Mouse (Mus musculus) gastrocnemius, postnatal 25 days (tissue): ENCODE measurements around the gene Rxfp1. TPM values are rescaled to one million over a fixed set of nuclear protein-coding genes. Genes with fewer than 3 reads are reported as not detected.
"Not testable (repeated sequence)": the region's sequence is repeated elsewhere in the genome, so short reads cannot be mapped to it uniquely, and the experiment has no call there.

ENCODE experiments used
- DNase-seq: peaks from one replicate; pipeline ENCODE4 v3.0.0; 2022
- long read RNA-seq, 2 experiments: library from polyadenylated mRNA; stranded (forward); transcript quantifications; one replicate each; pipeline ENCODE4 v2.0.0; 2021
- total RNA-seq, 2 experiments: library from RNA; stranded (reverse); gene quantifications; 1 replicate in 1 of 2; 2 replicates in 1 of 2; pipeline ENCODE4 v1.2.3; 2021

The Rxfp1 gene
- total RNA-seq = not detected
- long read RNA-seq, experiment 1 = 0 reads
- long read RNA-seq, experiment 2 = 0 reads

DNA sequence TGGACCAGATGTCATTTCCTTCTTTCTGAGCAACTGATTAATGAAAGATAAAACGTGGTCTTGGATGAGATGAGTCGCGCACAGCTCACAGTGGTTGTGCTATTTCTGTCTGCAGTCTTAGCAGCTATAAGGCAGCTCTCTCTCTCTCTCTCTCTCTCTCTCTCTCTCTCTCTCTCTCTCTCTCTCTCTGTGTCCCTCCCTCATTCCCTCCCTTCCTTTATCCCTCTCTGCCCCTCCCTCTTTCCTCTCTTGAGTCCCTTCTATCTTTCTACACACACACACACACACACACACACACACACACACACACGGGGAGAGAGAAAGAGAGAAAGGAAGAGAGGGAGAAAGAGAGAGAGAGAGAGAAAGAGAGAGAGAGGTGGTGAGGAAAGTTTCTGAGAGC, at the start of gene Rxfp1:
Gene Rxfp1 (minus strand): TSS at position 101 of the 400 bp plus-strand sequence.
- DNase-seq = no peak

DNA sequence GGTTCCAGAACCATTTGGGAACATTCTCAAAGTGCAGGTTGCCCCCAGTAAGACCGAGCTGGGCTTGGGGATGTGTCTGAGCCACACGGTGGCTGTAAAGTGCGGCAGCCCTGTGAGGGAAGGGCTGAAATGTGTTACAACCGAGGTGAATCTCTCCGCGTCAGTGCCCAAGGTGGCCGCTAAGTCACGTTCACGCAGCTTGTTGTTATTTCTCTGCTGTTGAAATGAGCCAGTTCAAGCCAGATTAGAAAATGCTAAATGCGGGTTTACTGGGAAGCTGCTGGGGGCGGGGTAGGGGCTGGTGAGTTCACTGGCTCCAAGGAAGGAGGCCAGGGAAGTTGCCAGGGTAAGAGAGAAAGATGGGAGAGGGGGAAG, 46.7 kb upstream of the Rxfp1 start:
- DNase-seq = no peak

DNA sequence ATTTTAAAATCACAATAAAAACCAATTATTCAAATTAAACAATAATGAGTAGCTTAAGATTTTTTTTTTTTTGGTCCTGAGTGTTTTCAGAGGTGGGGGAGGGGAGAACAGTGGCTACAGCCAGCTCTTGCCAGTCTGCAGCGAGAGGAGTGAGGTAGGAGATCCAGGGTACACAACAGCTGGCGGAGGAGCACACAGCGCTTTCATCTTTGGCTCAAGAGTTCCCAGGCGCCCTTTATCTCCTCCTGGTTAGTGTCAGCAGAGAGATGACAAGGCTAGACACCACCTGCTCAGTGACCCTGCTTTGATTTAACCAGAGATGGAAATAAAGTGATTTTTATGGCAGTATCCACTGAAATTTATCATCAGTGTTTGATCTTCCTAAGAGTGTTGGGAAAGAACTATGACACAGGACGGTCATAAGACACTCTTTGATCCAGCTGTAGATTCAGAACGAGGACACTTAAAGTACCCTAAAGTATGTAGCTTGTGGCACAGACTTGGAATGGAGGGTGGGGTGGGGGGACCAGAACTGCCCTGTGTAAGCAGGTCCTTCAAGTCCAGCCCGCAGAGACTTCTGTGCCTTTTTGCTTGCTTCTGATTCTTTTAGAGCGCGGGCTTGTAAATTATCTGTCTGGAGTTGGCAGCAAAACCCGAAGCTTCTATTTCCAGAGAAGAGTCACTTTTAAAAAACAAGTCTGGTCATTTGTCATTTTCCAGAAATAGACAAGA, 46.1 kb upstream of the Rxfp1 start:
- DNase-seq = peak; percentile 22

DNA sequence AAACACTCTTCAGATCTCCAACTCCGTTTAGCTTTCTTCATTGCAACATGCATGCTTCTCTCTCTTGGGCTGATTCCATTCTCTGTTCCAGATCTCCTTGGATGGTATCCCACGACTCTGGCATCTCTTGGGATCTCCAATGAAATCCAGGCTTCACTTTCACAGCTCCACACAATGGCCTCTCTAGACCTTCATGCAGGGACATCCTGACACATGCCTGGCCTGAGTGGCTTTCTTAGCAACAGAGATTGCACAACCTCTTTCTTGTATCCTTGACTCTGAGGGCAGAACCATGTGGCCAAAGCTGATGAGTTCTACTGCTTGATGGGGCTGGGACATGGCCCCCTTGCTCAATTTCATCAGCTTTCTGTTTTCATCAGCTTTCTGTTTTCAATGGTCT, 35.0 kb upstream of the Rxfp1 start:
- DNase-seq = peak; percentile 34

DNA sequence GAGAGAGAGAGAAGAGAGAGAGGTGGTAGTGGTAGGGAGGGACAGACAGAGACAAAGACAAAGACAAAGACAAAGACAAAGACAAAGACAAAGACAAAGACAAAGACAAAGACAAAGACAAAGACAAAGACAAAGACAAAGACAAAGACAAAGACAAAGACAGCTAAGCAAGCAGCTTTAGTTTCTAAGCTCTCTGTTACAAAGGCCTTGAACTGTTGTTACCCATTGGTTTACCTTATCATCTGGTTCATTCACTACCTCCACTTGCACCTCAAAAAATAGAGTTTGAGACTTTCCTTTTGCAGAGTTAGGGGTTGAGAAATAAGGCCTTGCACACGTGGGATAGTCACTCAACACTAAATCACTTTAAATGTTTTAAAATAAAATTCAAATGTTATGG, 16.1 kb upstream of the Rxfp1 start:
- no peak for DNase-seq

DNA sequence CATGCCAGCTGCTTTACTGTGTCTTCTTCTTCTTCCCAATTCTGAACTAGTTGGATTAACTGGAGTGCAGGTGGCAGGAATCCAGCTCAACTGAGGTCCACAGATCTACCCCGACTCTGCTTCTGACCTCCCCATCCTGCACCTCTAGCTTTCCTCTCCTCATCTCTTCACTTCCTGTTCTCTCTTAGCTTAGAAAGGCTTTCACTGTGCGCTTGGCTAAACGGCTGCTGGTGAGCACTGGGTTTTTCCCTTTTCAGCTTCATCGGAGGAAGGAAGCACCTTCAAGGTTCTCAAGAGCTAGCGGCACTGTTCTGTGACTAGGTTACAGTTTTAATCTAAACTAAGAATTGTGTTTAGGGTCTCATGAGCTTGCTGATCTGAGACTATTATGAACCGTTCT, 8.9 kb upstream of the Rxfp1 start:
- DNase-seq = no peak

DNA sequence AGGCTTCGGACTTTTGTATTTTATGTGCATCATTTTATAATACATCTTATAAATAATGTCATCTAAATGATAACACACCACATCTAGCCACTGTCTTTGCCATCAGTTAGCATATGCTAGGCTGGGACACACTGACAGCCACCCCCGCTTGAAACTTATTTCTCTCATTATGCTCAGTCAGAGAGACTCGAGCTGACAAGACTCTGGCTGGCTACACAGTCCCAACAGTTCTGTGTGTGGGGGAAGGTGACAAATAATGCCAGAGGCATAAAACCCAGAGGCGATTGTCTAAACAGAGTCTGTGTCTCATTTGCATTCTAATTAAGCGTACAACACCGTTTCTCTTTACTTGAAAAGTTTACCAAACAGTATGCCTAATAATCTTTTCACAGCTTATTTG, 7.4 kb upstream of the Rxfp1 start:
- DNase-seq = no peak

DNA sequence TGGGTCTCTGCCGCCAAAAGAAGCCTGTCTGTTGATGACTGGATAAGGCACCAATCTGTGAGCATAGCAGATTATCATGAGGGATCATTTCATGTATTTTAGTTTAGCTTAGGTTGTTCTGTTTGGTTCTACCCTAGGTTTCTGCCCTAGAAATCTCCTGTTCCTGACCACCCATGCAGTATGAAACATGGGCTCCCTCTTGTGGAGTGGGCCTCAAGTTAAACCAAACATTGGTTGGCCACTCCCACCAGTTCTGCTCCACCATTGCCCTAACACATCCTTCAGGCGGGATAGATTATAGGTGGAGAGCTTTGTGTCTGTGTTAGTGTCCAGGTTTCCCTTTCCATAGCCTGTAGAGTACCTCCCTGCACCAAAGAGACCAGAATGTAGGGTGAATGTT, 6.7 kb upstream of the Rxfp1 start:
- no peak for DNase-seq

DNA sequence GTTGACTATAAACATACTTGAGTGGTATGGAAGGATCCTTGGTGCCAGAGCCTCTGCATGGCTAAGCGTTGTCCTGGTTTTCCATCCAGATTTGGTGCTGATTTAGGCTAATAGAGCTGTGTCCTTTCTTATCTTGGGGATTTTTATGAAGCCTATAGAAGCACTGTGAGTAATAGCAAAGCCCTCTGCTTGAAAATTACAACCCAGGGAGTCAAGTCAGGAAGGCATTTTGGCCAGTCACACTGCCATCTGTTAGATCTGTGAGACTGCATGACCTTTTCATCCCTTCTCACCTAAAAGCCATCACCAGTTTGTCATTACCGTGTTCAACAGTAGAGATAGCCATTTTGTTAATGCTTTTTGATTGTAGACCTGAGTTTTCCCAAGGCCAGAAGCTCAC, 2.7 kb upstream of the Rxfp1 start:
- DNase-seq = no peak

DNA sequence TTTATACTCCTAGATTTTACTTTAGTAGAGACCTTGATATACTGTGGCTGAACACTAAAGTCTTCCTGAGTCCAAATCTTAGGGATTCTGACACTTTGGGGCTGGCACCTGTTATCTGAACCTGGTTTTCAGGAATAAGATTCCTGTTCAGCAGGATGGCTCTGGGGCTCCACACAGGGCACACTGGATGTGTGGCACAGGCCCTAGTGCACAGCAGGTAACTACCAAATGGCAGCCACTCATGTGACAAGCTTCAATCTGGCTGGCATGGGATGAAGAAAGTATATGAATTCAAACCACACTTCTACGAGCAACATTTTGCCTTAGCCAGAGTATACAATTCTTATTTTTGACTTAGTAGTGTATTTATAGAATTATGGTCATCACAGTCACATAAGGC, 771 bp upstream of the Rxfp1 start:
- DNase-seq = no peak

DNA sequence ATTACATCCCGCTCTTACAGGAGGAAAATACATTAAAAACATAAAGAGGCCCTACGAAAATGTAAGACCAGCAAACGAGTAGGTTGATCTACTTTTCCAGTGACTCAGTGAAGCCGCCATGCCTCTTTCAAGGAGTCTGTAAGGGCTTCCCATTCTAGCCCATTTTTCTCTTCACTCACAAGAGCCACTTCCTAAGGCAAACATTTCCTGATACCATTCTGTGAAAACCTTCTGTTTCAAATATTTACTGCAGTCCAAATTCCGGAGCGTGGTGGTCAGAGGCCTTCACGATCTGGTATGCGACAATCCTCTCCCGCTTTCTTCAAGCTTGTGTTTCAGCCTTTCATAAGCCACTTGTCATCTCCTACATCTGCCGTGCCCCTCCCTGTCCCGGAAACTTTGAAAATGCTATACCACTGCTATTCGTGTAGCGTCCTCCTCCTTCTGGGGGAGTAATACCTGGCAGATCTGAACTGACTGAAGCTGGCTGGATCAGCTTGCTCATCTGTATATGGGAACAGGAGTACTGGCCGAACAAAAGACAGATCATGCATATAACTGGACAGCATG, 11.1 kb downstream of the Rxfp1 start:
- DNase-seq = no peak

DNA sequence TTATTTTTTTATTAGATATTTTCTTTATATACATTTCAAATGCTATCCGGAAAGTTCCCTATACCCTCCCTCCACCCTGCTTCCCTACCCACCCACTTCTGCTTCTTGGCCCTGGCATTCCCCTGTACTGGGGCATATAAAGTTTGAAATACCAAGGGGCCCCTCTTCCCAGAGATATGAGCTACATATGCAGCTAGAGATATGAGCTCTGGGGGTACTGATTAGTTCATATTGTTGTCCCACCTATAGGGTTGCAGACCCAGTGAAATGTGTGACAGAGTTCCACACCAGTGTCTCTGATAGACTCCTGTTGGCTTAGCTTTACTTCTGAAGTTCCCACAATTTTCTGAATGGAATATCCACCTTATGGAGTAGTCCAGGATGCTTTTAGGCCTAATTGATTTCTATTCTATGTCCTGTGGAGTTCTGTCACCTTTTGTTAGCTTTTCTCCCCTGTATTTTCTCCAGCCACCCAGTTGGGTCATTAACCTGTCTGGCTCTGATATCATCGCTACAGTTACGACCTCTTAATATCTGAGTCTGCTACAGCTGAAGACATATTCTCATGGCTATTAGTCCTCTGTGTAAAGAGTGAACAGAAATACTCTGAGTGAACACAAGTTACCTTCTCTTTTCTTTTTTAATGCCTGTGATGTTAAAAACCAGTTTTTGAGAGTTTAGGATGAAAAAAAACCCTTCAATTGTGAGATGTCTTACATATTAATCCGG, 16.8 kb downstream of the Rxfp1 start:
- DNase-seq = no peak

DNA sequence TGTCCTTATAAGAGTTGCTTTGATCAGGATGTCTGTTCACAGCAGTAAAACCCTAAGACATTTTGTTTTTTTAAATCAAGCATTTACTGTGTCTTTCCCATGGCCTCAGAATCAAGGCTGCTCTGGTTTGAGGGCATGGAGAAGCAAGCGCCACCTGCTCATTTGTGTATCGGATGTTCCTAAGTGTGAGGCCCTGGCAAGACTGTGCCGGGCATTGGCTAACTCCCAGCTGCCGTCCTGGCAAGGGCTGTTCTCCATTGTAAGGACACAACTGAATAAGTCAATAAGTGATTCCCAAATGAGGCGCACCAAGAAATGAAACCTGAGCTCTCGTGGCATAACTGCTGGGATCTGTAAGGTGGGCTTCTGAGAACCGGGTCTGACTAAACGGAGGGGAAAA, 31.2 kb downstream of the Rxfp1 start:
- DNase-seq = no peak

DNA sequence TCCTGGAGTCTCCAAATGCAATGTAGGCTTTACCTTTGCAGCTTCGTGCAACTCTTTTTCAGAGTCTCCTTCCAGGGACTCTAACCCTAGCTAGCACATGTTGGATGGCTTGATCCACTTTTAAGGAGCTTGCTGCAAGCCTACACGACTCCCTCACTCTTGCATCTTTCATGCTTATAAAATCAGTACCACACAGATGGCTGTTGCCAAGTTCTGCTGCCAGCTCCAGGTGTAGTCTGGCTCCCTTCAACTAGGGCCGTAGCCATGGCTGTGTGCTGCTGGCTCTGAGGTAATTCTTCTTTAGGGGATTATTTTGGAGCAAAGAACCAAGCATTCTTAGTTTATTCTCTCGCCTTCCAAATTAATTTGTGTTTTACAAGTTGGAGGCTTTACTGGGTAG, 34.5 kb downstream of the Rxfp1 start:
- no peak for DNase-seq

DNA sequence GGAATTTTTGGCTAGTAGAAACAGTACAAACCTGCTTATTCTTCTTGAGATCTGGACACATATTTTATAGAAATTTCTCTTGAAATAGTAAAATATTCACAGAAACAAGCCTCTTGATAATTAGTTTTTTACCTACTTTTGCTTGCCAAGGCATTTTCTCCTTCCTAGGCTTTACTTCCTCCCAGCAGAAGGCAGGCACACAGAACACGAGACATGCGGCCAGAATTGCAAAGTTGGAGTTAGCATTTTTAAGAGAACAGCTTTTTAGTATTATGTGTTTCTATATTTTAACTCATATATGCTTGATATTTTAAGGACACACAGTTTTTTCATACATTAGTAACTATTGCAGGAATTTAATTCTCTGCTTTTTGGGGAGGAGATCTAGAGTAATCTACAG, 45.7 kb downstream of the Rxfp1 start:
- DNase-seq = no peak

DNA sequence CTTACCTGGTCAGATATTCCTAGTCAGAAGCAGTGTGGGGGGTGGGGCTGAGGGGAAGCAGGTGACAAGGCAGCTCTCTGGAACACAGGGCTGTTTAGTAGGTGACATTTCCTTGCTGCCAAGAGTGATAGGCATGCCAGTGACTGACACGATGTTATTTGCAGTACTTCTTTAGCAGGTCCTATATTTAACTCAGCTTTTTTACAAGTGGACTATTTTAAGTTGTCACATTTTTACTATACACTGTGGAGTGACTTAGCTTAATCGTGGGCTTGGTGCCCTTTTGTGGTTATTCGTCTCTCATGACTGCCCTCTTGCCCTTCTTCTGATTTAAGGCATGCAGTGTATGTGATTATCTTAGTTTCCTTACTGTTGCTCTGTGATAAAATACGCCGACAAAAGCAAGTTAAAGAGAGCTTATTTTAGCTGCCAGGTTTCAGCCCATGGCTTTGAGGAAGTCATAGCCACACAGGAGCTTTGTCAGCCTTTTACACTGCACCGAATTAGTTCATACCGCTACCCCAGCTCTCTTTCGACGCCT, 47.5 kb downstream of the Rxfp1 start:
- peak; percentile 69 for DNase-seq

DNA sequence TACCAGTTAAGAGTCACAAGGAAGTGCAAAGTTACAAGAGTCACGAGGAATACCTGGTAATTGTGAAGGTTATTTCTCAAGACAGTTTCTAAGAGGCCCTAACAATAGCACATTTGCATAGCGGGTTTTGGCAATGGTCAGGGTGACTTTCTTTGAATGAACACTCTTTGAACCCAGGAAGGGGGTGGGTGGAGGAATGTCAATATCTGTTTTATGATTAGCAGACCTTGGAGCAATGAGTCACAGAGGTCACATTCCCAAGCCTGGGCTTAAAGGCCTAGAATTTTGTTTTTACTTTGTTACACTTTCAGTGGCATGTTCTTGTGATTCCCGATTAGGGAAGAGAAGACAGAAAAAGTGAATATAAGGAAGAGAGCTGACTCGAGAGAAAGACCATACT, 49.6 kb downstream of the Rxfp1 start:
- not testable (repeated sequence) for DNase-seq

DNA sequence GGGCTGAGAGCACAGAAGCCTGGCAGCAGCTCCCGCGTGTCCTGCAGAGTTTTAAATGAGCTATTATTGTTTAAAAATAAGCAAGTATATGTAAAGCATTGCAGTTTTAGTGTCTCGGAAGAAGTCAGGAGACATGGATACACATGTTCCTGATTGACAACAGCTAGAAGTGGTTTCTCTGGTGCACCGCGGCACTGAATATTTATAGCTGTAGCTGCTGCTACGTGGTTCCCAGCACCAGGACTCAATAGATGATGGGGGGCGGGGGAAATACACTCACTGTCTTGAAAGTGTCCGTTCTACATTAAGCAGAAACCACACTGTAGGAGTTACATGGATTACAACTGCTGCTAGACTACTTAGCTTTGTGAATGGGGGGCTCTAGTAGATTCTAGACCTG, 54.2 kb downstream of the Rxfp1 start:
- no peak for DNase-seq

DNA sequence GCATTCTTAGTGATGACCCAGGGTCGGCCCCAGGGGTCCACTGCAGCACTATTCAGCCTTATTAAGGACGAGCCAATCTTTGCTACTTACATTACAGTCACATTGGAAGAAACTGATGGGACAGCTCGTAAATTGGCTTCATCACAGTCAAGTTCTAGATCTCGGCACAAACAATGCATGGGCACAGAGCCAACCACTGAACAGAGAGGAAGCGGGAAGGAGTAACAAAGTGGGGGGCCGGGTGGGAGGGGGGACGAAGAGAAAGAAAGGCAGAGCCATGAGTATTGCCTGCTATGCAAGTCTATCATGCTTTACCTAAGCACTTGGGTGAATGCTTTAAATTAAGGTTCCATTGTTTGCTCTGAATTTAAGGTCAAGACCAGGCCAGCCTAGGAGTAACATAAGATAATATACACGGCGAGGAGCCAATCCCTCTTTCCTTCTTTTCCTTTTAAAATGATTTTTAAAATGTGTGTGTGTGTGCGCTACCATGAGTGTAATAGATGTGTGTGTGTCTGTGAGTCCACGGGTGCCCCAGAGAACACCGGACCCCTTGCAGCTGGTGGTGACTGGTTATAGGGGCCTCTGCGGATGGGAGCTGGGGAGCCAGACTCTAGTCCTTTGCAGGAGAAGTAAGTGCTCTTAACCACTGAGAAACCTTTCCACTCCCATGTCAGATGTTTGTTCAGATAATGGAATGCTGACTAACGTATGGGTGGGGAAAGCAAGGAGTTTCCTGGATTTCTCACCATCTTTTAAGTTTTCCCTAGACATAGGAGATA, 55.1 kb downstream of the Rxfp1 start:
- no peak for DNase-seq

DNA sequence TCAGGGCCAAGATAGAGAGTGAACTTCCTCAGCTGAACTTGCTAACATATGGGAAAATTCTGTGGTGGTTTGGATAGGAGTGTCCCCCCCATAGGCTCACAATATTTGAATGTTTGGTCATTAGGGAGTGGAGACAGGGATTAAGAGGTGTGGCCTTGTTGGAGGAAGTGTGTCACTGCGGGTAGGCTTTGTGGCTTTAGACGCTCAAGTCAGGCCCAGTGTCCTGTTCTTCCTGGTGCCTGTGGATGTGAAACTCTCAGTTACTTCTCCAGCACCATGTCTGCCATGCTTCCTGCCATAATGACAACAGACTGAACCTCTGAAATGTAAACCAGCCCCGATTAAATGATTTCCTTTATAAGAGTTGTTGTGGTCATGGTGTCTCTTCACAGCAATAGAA, 61.3 kb downstream of the Rxfp1 start:
- DNase-seq = no peak

DNA sequence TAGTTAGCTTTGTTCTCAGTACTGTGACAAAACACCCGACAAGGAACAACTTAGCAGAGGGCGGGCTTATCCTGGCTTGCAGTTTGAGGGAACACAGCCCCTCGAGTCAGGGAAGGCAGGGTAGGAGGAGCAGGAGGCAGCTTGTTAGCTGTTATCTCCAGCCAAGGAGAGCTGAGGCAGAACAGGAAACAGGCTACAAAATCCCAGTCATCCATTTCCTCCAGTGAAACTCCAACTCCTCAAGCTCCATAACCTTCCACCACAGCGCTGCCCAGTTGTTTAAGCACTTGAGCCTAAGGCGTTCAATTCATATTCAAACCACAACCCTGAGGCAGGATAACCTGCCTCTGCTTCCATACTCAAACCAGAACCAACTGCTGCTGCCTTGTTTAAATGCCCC, 63.0 kb downstream of the Rxfp1 start:
- no peak for DNase-seq

DNA sequence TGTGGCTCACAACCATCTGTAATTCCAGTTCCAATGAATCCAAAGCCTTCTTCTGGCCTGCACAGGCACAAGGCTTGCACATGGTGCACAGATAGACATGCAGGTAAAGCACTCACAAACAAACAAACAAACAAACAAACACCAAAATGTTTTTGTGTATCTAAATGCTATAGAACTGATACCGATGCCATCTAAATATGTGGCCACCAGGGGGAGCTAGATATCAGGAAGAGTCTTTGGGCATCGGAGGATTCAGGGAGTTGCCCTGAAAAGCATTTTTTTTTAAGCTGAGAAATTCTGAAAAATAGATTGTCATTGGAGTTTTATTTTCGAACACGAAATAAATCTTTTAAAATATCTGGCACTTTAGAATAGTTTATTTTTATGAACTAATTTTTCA, 64.6 kb downstream of the Rxfp1 start:
- DNase-seq = no peak

DNA sequence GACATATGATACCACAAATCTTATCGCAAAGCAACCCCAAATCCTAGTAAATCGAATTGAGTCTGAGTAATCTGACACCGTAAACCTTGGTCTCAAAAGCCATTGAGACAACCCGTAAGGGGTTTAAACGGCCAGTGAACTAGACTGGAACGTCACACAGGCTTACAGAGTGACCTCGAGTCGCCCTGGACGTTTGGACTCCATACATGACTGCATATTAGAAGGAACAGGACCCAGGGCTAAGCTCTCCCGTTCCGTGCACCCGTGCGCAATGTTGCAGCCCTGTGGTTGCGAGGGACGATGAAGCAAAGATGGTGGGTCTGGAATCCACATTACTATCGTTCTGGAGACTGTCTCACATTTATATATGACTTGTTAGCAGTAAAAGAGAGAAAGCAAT, 65.5 kb downstream of the Rxfp1 start:
- DNase-seq = no peak
